Mouse (Mus musculus): Measurements from ENCODE around the gene Fcgrt.
"Not testable (repeated sequence)": the region's sequence is repeated elsewhere in the genome, so short reads cannot be mapped to it uniquely, and the experiment has no call there.

Fcgrt gene

GRCm38 (mm10) chr7:45129776-45130512, 26.3 kb upstream of the Fcgrt start:
- no peak for DNase-seq (ENCODE audit: low spot score)

GRCm38 (mm10) chr7:45129318-45129717, 25.7 kb upstream of the Fcgrt start:
- no peak for DNase-seq (ENCODE audit: low spot score)

GRCm38 (mm10) chr7:45128624-45129246, 25.1 kb upstream of the Fcgrt start, which contains the start of gene Rpl13a:
Rpl13a (minus strand) TSS chr7:45128761.
- DNase-seq (ENCODE audit: low spot score): peak; percentile 95

GRCm38 (mm10) chr7:45127700-45128224, 24.1 kb upstream of the Fcgrt start:
- no peak for DNase-seq (ENCODE audit: low spot score)

GRCm38 (mm10) chr7:45126844-45127699, 23.4 kb upstream of the Fcgrt start:
- DNase-seq (ENCODE audit: low spot score): no peak

GRCm38 (mm10) chr7:45126147-45126843, 22.6 kb upstream of the Fcgrt start:
- no peak for DNase-seq (ENCODE audit: low spot score)

- not testable (repeated sequence) for DNase-seq (ENCODE audit: low spot score)
Measured at GRCm38 (mm10) chr7:45125649-45126048, 22.0 kb upstream of the Fcgrt start.

GRCm38 (mm10) chr7:45125144-45125600, 21.5 kb upstream of the Fcgrt start:
- no peak for DNase-seq (ENCODE audit: low spot score)

- DNase-seq (ENCODE audit: low spot score): peak; percentile 96
Measured at GRCm38 (mm10) chr7:45124224-45125143, 20.8 kb upstream of the Fcgrt start, which contains the start of gene Rps11. Rps11 (minus strand) TSS chr7:45124439.

DNA sequence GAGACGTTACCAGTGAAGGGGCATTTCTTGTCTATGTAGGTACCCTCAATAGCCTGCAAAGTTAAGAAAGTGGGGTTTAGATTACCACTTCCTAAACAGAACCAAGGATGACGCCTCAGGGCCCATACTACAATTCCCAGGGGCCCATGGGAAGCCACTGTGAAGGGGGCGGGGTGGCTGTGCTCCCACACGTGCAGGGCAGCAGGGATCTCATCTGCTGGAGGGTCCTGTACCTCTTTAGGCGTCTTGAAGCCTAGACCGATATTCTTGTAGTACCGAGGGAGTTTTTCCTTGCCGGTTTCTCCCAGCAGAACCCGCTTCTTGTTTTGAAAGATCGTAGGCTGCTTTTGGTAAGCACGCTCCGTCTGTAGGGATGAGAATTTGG, 19.5 kb upstream of the Fcgrt start:
- DNase-seq (ENCODE audit: low spot score): no peak

DNA sequence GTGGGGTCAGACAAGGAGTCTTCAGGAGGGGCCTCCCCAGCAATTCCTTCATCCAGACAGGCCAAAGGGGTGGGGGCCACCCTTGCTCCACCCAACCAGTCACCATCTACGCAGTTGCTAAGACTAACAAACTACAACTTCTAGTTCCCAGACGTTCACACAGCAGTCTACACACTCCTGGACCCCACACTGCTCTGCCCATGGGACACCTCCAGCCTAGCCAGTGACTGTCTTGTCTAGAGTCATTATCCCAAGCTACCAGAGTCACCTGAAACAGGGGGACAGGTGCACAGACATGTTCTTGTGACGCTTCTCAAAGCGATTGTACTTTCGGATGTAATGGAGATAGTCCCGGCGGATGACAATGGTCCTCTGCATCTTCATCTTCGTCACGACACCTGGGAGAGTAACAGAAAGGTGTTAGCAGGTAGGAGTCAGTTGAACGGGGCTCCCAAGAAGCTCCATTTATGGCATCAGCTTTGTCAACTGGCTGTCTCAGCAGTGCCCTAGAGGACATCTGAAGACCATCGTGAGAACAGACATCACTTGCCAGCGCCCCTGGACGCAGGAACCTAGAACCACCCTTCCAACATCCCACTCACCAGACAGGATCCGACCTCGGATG, 19.0 kb upstream of the Fcgrt start:
- DNase-seq (ENCODE audit: low spot score): no peak

- no peak for DNase-seq (ENCODE audit: low spot score)
Measured at GRCm38 (mm10) chr7:45121966-45122365, 18.3 kb upstream of the Fcgrt start.

GRCm38 (mm10) chr7:45121404-45121803, 17.8 kb upstream of the Fcgrt start:
- DNase-seq (ENCODE audit: low spot score): no peak

DNA sequence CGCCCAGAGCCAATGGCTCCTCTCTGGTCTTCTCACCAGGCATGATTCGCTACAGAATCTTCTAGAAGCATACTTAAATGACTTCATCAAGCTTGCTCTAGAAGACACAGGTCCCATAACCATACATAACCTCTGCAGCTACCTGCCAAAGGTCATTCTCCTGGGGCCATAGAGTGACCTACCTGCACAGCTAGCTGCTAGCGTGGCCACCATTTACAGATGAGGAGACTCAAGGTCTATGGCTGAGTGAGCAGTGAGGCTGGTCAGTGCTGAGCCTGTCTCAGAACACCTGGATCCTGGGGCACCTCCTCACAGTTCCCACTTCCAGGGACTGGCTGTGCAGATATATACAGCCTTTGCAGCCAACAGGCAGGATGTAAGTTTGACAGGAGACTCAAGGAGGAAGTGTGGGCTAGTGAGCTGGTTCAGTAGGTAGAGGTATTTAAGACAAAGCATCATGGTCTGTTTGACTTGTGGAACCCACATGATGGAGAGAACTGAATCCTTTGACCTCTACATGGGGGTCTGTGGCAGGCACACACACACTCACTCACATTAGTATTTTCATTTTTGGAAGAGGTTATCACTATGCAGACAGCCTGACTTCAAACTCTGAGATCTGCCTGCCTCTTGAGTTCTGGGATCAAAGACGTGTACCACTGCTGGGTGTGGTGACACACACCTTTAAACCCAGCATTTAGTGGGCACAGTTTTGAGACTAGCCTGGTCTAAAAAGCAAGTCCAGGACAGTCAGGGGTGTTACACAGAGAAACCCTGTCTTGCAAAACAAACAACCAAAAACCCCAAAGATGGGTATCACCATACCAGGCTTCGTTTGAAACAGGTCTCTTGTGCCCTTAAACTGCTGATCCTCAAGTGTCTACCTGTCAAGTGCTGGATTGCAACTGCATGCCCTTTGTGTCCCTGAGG, 16.4 kb upstream of the Fcgrt start:
- DNase-seq (ENCODE audit: low spot score): no peak

- no peak for DNase-seq (ENCODE audit: low spot score)
Measured at GRCm38 (mm10) chr7:45118336-45118735, 14.7 kb upstream of the Fcgrt start.

DNA sequence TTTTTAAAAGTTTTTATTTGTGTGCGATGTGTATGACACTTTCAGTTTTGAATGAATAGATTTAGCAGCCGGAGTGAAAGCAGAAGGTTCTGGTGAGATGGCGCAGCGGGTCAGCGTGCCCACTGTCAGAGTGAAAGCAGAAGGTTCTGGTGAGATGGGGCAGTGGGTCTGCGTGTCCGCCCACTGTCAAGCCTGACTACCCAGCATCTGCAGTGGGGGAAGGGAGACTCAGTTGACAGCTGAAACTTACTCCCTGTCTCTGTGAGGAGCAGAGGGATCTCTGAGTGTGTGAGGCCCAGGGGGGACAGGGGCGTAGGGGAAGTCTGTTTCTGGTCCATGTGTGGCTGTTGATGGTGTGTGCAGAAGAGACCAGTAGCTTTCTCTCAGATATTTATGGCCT, 13.9 kb upstream of the Fcgrt start:
- DNase-seq (ENCODE audit: low spot score): no peak

GRCm38 (mm10) chr7:45113476-45113875, 9.8 kb upstream of the Fcgrt start:
- DNase-seq (ENCODE audit: low spot score): no peak

GRCm38 (mm10) chr7:45112529-45112928, 8.9 kb upstream of the Fcgrt start:
- DNase-seq (ENCODE audit: low spot score): no peak

GRCm38 (mm10) chr7:45111940-45112339, 8.3 kb upstream of the Fcgrt start:
- no peak for DNase-seq (ENCODE audit: low spot score)

Measured in urinary bladder, postnatal 25 days (tissue).